ENCODE assay signal across 8 mouse cellular contexts in the genomic region with DNA sequence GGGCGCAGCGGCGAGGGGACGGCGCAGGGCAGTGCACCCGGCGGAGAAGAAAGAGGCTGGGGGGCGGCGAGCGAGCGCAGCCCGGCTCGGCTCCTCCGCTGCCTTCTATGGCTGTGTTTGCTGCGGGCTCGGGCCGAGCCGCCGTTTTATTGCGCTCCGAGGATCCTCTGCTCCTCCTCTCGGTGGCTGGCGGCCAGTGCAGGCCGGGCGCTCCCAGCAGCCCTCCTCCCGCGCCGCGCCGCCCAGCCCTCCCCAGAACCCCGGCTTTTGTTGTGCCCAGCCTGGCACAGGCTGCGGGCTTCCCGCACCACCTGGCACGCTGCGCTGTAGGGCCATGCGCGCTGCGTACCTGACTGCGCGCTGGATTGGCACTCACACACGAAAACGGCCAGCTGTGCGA. TPM values are rescaled to one million over a fixed set of nuclear protein-coding genes. Genes with fewer than 3 reads are reported as not detected.
A peak's percentile ranks its signal among the peaks of the same experiment; 100 is the strongest.
DNase-seq lines count a peak whose midpoint lies in the region; ATAC-seq and TF ChIP-seq lines count a peak whose summit lies in the region.

No protein-coding gene starts in this region.

- DNase-seq in cerebellum, adult 11-12 months, result peak; percentile 79
- peak; percentile 81 for DNase-seq in forelimb bud, embryonic 11.5 days (ENCODE audit: low read depth, low spot score)
- DNase-seq in heart, postnatal 4 days, result peak; percentile 95
- peak; percentile 68 to 86 for DNase-seq in layer of hippocampus, adult 8-10 months (ENCODE audit: low spot score in 2 of 2)
- peak; percentile 94 for DNase-seq in lung, embryonic 14.5 days
- peak; percentile 70 to 73 for DNase-seq in thymus, adult 18-20 months

- H3K4me1 ChIP-seq in ES-Bruce4 (ENCODE audit: control insufficient read depth, insufficient read depth, low read length), result no peaks in the 10 kb centered on the region
- peaks cover 20% of the 10 kb centered on the region for H3K4me1 ChIP-seq in lung, embryonic 14.5 days (ENCODE audit: insufficient read depth)
- H3K4me1 ChIP-seq in olfactory bulb, adult 2 months (ENCODE audit: control insufficient read depth, insufficient read depth, low read length), result peaks cover 24% of the 10 kb centered on the region

- H3K27me3 ChIP-seq in ES-Bruce4 (ENCODE audit: control insufficient read depth, insufficient read depth, low read length, poor library complexity, severe bottlenecking), result no peaks in the 10 kb centered on the region
- H3K27me3 ChIP-seq in lung, embryonic 14.5 days (ENCODE audit: insufficient read depth, low read length), result no peaks in the 10 kb centered on the region

- no peak for TF ChIP-seq POLR2A in ES-Bruce4 (IDR thresholded peaks at IDR 0.05; ENCODE audit: insufficient read depth, low read length)
- TF ChIP-seq POLR2A in olfactory bulb, adult 2 months (IDR thresholded peaks at IDR 0.05; ENCODE audit: insufficient read depth, low read depth, low read length), result peak; percentile 80; the same call in 1 of the 2 replicates

- peak overlapping the region; percentile 81 for H3K4me2 ChIP-seq in lung, embryonic 14.5 days

- no peaks in the 10 kb centered on the region for H3K36me3 ChIP-seq in ES-Bruce4 (ENCODE audit: control insufficient read depth, insufficient read depth, low read length, poor library complexity, severe bottlenecking)
- peaks cover 12% of the 10 kb centered on the region; the same call in 1 of the 2 replicates for H3K36me3 ChIP-seq in lung, embryonic 14.5 days (ENCODE audit: insufficient read depth)

- peak; percentile 91 for ATAC-seq in lung, embryonic 14.5 days (ENCODE audit: insufficient read depth)

- peak; percentile 13 for TF ChIP-seq CTCF in ES-Bruce4 (IDR thresholded peaks at IDR 0.05; ENCODE audit: low read depth, low read length)
- TF ChIP-seq CTCF in lung, embryonic 14.5 days (IDR thresholded peaks at IDR 0.05; ENCODE audit: low read depth), result peak; percentile 63
- TF ChIP-seq CTCF in olfactory bulb, adult 2 months (IDR thresholded peaks at IDR 0.05; ENCODE audit: insufficient read depth, low read depth, low read length), result peak; percentile 35; the same call in 1 of the 2 replicates

- H3K27ac ChIP-seq in ES-Bruce4 (ENCODE audit: insufficient read depth, low read length), result no peak overlapping the region
- peak overlapping the region; percentile 91 for H3K27ac ChIP-seq in lung, embryonic 14.5 days (ENCODE audit: low read depth)
- H3K27ac ChIP-seq in olfactory bulb, adult 2 months (ENCODE audit: insufficient read depth, low read depth, low read length), result peak overlapping the region; percentile 58

- no peaks in the 10 kb centered on the region for H3K9me3 ChIP-seq in ES-Bruce4 (replicated peaks; ENCODE audit: control insufficient read depth, insufficient read depth, low read length, poor library complexity, severe bottlenecking)
- no peaks in the 10 kb centered on the region for H3K9me3 ChIP-seq in lung, embryonic 14.5 days (ENCODE audit: low read depth, low read length)

- H3K4me3 ChIP-seq in ES-Bruce4 (ENCODE audit: low read depth, low read length), result peak overlapping the region; percentile 70
- peak overlapping the region; percentile 83 for H3K4me3 ChIP-seq in lung, embryonic 14.5 days (ENCODE audit: low read depth, low read length)
- H3K4me3 ChIP-seq in olfactory bulb, adult 2 months (ENCODE audit: insufficient read depth, low read depth, low read length), result peak overlapping the region; percentile 75

- no peak for TF ChIP-seq EP300 in ES-Bruce4 (IDR thresholded peaks at IDR 0.05; ENCODE audit: insufficient read depth, low read depth, low read length)

- H3K9ac ChIP-seq in ES-Bruce4 (ENCODE audit: low read depth, poor library complexity, severe bottlenecking), result peak overlapping the region; percentile 61
- H3K9ac ChIP-seq in lung, embryonic 14.5 days, result peak overlapping the region; percentile 93

- under 1% methylated on average over 39 of the region's 43 CpGs for WGBS in lung, embryonic 14.5 days
- under 1% methylated on average over 43 of the region's 43 CpGs for WGBS in olfactory bulb, adult 2 months

RNA-seq across cellular contexts. Expression of a gene that starts 0.3 kb away (rescaled TPM):
- polyA plus RNA-seq in ES-Bruce4 (2011; ENCODE audit: insufficient read depth, insufficient read length, low read depth, missing spikeins), result 19.4 and 23.6 TPM in 2 replicates
- 100 to 1,000 TPM; 206 to 223 TPM for total RNA-seq in heart, postnatal 4 days (2021)
- total RNA-seq in layer of hippocampus, adult 8-10 months (2022), result 100 to 1,000 TPM; 225 to 284 (median 259) TPM
- polyA plus RNA-seq in lung, embryonic 14.5 days (2014; fragmentation: Nextera tagmentation; extraction: Ambion mirVana), result 87.3 and 90.4 TPM in 2 replicates
- polyA plus RNA-seq in olfactory bulb, adult 2 months (2012; ENCODE audit: insufficient read depth, insufficient read length, low replicate concordance, missing spikeins), result 247 and 441 TPM in 2 replicates

RNA-seq across cellular contexts. Expression of a gene that starts 12.9 kb away (rescaled TPM):
- 0.41 and 0.64 TPM in 2 replicates for polyA plus RNA-seq in ES-Bruce4 (2011; ENCODE audit: insufficient read depth, insufficient read length, low read depth, missing spikeins)
- 1 to 10 TPM; 1.9 to 2.5 TPM for total RNA-seq in heart, postnatal 4 days (2021)
- 1 to 10 TPM; 1.5 to 2.2 (median 2.1) TPM for total RNA-seq in layer of hippocampus, adult 8-10 months (2022)
- polyA plus RNA-seq in lung, embryonic 14.5 days (2014; fragmentation: Nextera tagmentation; extraction: Ambion mirVana), result 0.57 and 0.62 TPM in 2 replicates
- not detected in 2 replicates for polyA plus RNA-seq in olfactory bulb, adult 2 months (2012; ENCODE audit: insufficient read depth, insufficient read length, low replicate concordance, missing spikeins)

RNA-seq across cellular contexts. Expression of a gene that starts 46.7 kb away (rescaled TPM):
- polyA plus RNA-seq in ES-Bruce4 (2011; ENCODE audit: insufficient read depth, insufficient read length, low read depth, missing spikeins), result 3.6 and 6.1 TPM in 2 replicates
- total RNA-seq in heart, postnatal 4 days (2021), result 10 to 100 TPM; 20.2 to 24.4 TPM
- 100 to 1,000 TPM in 1 of 4 experiments, 10 to 100 TPM in 3; 17.0 to 100 (median 50.4) TPM for total RNA-seq in layer of hippocampus, adult 8-10 months (2022)
- polyA plus RNA-seq in lung, embryonic 14.5 days (2014; fragmentation: Nextera tagmentation; extraction: Ambion mirVana), result 2.9 and 3.8 TPM in 2 replicates
- not detected in 2 replicates for polyA plus RNA-seq in olfactory bulb, adult 2 months (2012; ENCODE audit: insufficient read depth, insufficient read length, low replicate concordance, missing spikeins)

Comparison
In these comparisons a context has a peak if more than half of its experiments do, and no peak if none do; other contexts are left out.
1. CTCF ChIP-seq: peak in every context shown above with its lines; median percentile 63 in lung, embryonic 14.5 days; 35 in olfactory bulb, adult 2 months; 13 in ES-Bruce4.